In the genomic region with DNA sequence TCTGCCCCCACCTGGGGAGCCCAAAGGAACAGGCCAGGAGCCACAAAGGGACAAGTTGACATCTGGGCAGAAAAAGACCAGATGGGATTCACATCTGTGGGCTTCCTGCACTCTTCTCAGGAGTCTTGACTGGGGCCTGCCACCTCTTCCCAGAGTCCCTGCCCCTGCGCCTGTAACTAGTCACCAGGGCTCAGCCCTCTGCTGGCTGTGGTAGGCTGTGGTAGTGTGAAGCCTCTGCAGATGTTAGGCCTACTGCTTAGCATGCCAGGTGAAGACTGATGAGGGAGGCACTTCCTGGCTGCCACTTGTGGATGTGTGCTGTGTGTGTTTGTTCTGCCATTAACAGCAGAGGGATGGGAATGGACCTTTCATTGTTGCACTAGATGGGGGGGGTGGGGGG, we compare ENCODE assay signal across 8 mouse cellular contexts. TPM values are rescaled to one million over a fixed set of nuclear protein-coding genes. Genes with fewer than 3 reads are reported as not detected.
A peak's percentile ranks its signal among the peaks of the same experiment; 100 is the strongest.
DNase-seq lines count a peak whose midpoint lies in the region; ATAC-seq and TF ChIP-seq lines count a peak whose summit lies in the region.

No protein-coding gene starts in this region.

- peak overlapping the region; percentile 89; the same call in 1 of the 2 replicates for H3K9ac ChIP-seq in kidney, postnatal 0 days (ENCODE audit: low read depth, low read length)
- 0 out of 2 replicates have a peak overlapping the region, but pooled peaks have one; percentile 89 for H3K9ac ChIP-seq in intestine, embryonic 15.5 days
- peak overlapping the region; percentile 97 for H3K9ac ChIP-seq in neural tube, embryonic 12.5 days

- H3K4me2 ChIP-seq in kidney, postnatal 0 days (ENCODE audit: low read length) = peak overlapping the region; percentile 95
- H3K4me2 ChIP-seq in intestine, embryonic 15.5 days (replicated peaks) = peak overlapping the region; percentile 89
- peak overlapping the region; percentile 83 for H3K4me2 ChIP-seq in neural tube, embryonic 12.5 days (replicated peaks)

- H3K27me3 ChIP-seq in kidney, postnatal 0 days (ENCODE audit: insufficient read depth, low read length) = no peaks in the 10 kb centered on the region
- no peaks in the 10 kb centered on the region for H3K27me3 ChIP-seq in intestine, embryonic 15.5 days (replicated peaks)
- no peaks in the 10 kb centered on the region for H3K27me3 ChIP-seq in neural tube, embryonic 12.5 days (replicated peaks)

- WGBS in kidney, postnatal 0 days = 57% methylated on average over 1 of the region's 1 CpGs
- 50% methylated on average over 1 of the region's 1 CpGs for WGBS in intestine, embryonic 15.5 days
- 42% methylated on average over 1 of the region's 1 CpGs for WGBS in neural tube, embryonic 12.5 days

- peak overlapping the region; percentile 94; the same call in 1 of the 2 replicates for H3K27ac ChIP-seq in kidney, postnatal 0 days
- peak overlapping the region; percentile 91; the same call in 1 of the 2 replicates for H3K27ac ChIP-seq in intestine, embryonic 15.5 days
- no peak overlapping the region for H3K27ac ChIP-seq in neural tube, embryonic 12.5 days

- ATAC-seq in kidney, postnatal 0 days (replicated peaks; ENCODE audit: low FRiP score, low read depth) = no peak
- peak; percentile 31; the same call in 1 of the 2 replicates for ATAC-seq in common myeloid progenitor, adult 5-6 weeks (replicated peaks; ENCODE audit: low read depth, poor library complexity, severe bottlenecking)
- no peak for ATAC-seq in intestine, embryonic 15.5 days
- no peak for ATAC-seq in neural tube, embryonic 12.5 days (ENCODE audit: low FRiP score, low read depth)

- no peaks in the 10 kb centered on the region for H3K9me3 ChIP-seq in kidney, postnatal 0 days (replicated peaks; ENCODE audit: low read length)
- H3K9me3 ChIP-seq in intestine, embryonic 15.5 days = no peaks in the 10 kb centered on the region
- H3K9me3 ChIP-seq in neural tube, embryonic 12.5 days = no peaks in the 10 kb centered on the region

- peaks cover 21% of the 10 kb centered on the region for H3K4me1 ChIP-seq in kidney, postnatal 0 days (replicated peaks; ENCODE audit: insufficient read depth, low read length)
- peaks cover 29% of the 10 kb centered on the region for H3K4me1 ChIP-seq in intestine, embryonic 15.5 days (replicated peaks)
- peaks cover 34% of the 10 kb centered on the region for H3K4me1 ChIP-seq in neural tube, embryonic 12.5 days

- DNase-seq in kidney, postnatal 0 days (ENCODE audit: low spot score) = peak; percentile 46
- DNase-seq in kidney, adult 8-10 months = no peak
- no peak for DNase-seq in spleen, postnatal 4 days (ENCODE audit: low spot score in 2 of 2)
- DNase-seq in right cerebral cortex, postnatal 10 days (ENCODE audit: low spot score in 2 of 2) = no peak
- DNase-seq in urinary bladder, postnatal 36 days (ENCODE audit: low spot score in 2 of 2) = no peak

- TF ChIP-seq CTCF in kidney, postnatal 0 days (IDR thresholded peaks at IDR 0.05; ENCODE audit: low read depth) = peak; percentile 53

- H3K36me3 ChIP-seq in kidney, postnatal 0 days (ENCODE audit: insufficient read depth, low read length) = peaks cover 28% of the 10 kb centered on the region
- H3K36me3 ChIP-seq in intestine, embryonic 15.5 days = peaks cover 19% of the 10 kb centered on the region
- peaks cover 31% of the 10 kb centered on the region for H3K36me3 ChIP-seq in neural tube, embryonic 12.5 days

- peak overlapping the region; percentile 76 for H3K4me3 ChIP-seq in kidney, postnatal 0 days (replicated peaks; ENCODE audit: low read depth, low read length)
- peak overlapping the region; percentile 76 for H3K4me3 ChIP-seq in intestine, embryonic 15.5 days (replicated peaks)
- H3K4me3 ChIP-seq in neural tube, embryonic 12.5 days = peak overlapping the region; percentile 92

RNA-seq across cellular contexts. Expression of a gene that starts 1.7 kb away (rescaled TPM):
- 39.3 and 39.4 TPM in 2 replicates for polyA plus RNA-seq in kidney, postnatal 0 days (2015; fragmentation: Nextera tagmentation; extraction: Ambion mirVana)
- 10.9 and 12.9 TPM in 2 replicates for total RNA-seq in common myeloid progenitor, adult 5-6 weeks (2017)
- polyA plus RNA-seq in intestine, embryonic 15.5 days (2015; fragmentation: Nextera tagmentation; extraction: Ambion mirVana) = 40.6 and 56.1 TPM in 2 replicates
- polyA plus RNA-seq in neural tube, embryonic 12.5 days (2016; fragmentation: Nextera tagmentation; extraction: Ambion mirVana) = 37.5 and 40.3 TPM in 2 replicates

RNA-seq across cellular contexts. Expression of a gene that starts 5.5 kb away (rescaled TPM):
- polyA plus RNA-seq in kidney, postnatal 0 days (2015; fragmentation: Nextera tagmentation; extraction: Ambion mirVana) = 20.4 and 22.3 TPM in 2 replicates
- 0.92 and 6.0 TPM in 2 replicates for total RNA-seq in common myeloid progenitor, adult 5-6 weeks (2017)
- 14.1 and 14.7 TPM in 2 replicates for polyA plus RNA-seq in intestine, embryonic 15.5 days (2015; fragmentation: Nextera tagmentation; extraction: Ambion mirVana)
- polyA plus RNA-seq in neural tube, embryonic 12.5 days (2016; fragmentation: Nextera tagmentation; extraction: Ambion mirVana) = 13.1 and 13.4 TPM in 2 replicates

RNA-seq across cellular contexts. Expression of a gene that starts 9.6 kb away (rescaled TPM):
- polyA plus RNA-seq in kidney, postnatal 0 days (2015; fragmentation: Nextera tagmentation; extraction: Ambion mirVana) = 0.14 and 0.43 TPM in 2 replicates
- not detected in 2 replicates for total RNA-seq in common myeloid progenitor, adult 5-6 weeks (2017)
- 0.16 and 0.34 TPM in 2 replicates for polyA plus RNA-seq in intestine, embryonic 15.5 days (2015; fragmentation: Nextera tagmentation; extraction: Ambion mirVana)
- 0.65 and 0.74 TPM in 2 replicates for polyA plus RNA-seq in neural tube, embryonic 12.5 days (2016; fragmentation: Nextera tagmentation; extraction: Ambion mirVana)

RNA-seq across cellular contexts. Expression of a gene that starts 21.9 kb away (rescaled TPM):
- 31.0 and 32.2 TPM in 2 replicates for polyA plus RNA-seq in kidney, postnatal 0 days (2015; fragmentation: Nextera tagmentation; extraction: Ambion mirVana)
- 8.1 and 11.4 TPM in 2 replicates for total RNA-seq in common myeloid progenitor, adult 5-6 weeks (2017)
- polyA plus RNA-seq in intestine, embryonic 15.5 days (2015; fragmentation: Nextera tagmentation; extraction: Ambion mirVana) = 28.2 and 34.4 TPM in 2 replicates
- polyA plus RNA-seq in neural tube, embryonic 12.5 days (2016; fragmentation: Nextera tagmentation; extraction: Ambion mirVana) = 54.8 and 60.0 TPM in 2 replicates

RNA-seq across cellular contexts. Expression of a gene that starts 38.4 kb away (rescaled TPM):
- polyA plus RNA-seq in kidney, postnatal 0 days (2015; fragmentation: Nextera tagmentation; extraction: Ambion mirVana) = 0.19 and 0.42 TPM in 2 replicates
- 0.46 and 0.78 TPM in 2 replicates for total RNA-seq in common myeloid progenitor, adult 5-6 weeks (2017)
- 8.9 and 9.1 TPM in 2 replicates for polyA plus RNA-seq in intestine, embryonic 15.5 days (2015; fragmentation: Nextera tagmentation; extraction: Ambion mirVana)
- polyA plus RNA-seq in neural tube, embryonic 12.5 days (2016; fragmentation: Nextera tagmentation; extraction: Ambion mirVana) = 0.38 TPM in 2 replicates
